Mouse (Mus musculus) heart, adult 8-10 months (tissue): Measurements from ENCODE around the gene Uchl3. TPM values are rescaled to one million over a fixed set of nuclear protein-coding genes. Genes with fewer than 3 reads are reported as not detected.

Source experiments
- DNase-seq: peaks from one replicate; pipeline ENCODE4 v3.0.0; 2022; ENCODE audit warnings: low spot score
- total RNA-seq, 4 experiments: library from RNA; stranded (reverse); gene quantifications; 2 replicates each; pipeline ENCODE4 v1.2.4; 2022

Uchl3 gene
- total RNA-seq, result 10 to 100 TPM; 40.0 to 47.3 (median 43.6) TPM

GRCm38 (mm10) chr14:101653581-101654525 lies at the start of gene Uchl3:
Gene Uchl3 (plus strand): TSS chr14:101653967.
- peak; percentile 96 for DNase-seq

GRCm38 (mm10) chr14:101605843-101606242 lies 47.9 kb upstream of the Uchl3 start:
- no peak for DNase-seq

DNA sequence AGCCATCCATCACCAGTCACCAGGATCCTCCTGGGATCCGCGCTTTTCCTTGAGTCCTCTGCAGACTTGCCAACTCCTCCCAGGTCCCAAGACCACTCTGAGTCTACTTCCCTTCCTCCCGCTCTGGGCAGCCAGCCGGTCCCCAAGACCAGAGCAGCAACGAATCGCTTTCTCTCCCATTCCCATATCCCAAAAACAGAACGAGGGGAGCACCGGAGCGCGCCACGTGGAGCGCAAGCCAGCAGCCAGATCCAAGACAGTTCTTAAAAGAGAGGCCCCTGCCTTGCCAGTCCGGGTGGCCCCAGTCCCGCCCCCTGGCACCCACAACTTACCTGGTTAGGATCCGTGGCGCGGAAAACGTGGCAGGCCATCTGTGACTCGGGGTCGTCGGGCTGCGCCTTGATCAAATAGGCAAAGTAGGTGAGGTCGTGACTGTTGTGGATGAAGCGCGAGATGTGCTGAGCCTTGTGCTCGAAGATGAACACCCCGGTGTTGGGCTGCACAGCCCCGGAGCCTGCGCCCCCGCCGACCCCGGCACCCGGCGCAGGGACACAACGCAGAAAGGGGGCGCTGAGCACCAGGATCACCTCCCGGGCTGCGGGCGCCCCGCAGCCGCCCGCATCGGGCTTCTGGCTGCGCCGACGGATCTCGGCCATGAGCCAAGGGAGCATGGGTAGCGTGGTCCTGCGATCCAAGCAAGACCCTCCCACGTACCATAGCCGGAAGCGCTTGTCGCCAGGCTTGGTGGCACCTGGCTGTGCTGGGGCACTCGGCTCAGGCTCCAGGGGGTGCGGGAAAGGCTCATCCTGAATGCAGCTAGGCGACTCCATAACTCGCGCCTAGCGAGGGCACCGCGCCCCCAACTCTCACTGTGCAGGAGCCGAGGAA lies 45.9 kb upstream of the Uchl3 start:
- DNase-seq, result peak; percentile 16

- DNase-seq, result peak; percentile 82
Measured at GRCm38 (mm10) chr14:101608519-101609368, 45.0 kb upstream of the Uchl3 start, which contains the start of gene Tbc1d4. Gene Tbc1d4 (minus strand): TSS chr14:101609191.

DNA sequence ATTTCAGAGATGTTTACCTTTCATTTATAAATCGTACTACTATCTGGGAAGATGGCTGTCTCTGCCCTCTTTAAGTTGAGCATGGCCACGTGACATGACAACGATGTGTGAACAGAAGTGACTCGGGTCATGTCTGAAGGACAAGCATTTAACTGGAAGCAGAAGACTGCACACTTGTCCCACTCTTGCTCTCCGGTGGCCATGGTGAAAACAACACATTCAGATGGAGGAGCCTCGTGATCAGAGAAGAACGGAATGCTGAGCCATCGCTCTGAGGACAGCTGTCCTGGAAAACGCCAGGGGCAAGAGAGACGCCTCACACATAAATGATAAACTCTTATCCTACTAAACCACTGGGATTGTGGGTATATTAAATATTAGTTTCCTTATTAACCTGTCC lies 43.1 kb upstream of the Uchl3 start:
- no peak for DNase-seq

- no peak for DNase-seq
Measured at GRCm38 (mm10) chr14:101613206-101613605, 40.6 kb upstream of the Uchl3 start.

GRCm38 (mm10) chr14:101616178-101616577 lies 37.6 kb upstream of the Uchl3 start:
- DNase-seq, result no peak

DNA sequence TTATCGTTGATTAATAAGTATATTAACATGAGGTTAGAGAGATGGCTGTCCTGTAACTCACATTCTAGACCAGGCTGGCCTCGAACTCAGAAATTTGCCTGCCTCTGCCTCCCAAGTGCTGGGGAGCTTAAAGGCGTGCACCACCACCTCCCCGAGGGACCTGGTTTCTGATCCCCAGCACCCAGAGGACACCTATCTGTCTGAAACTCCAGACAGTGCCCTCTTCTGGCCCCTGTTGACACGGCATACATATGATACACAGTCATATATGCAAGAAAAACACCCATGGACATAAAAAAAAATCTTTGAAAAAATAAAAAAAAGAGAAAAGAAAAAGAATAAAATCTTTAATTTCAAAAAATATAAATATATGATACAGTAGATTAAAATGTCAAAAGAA lies 36.1 kb upstream of the Uchl3 start:
- no peak for DNase-seq

DNA sequence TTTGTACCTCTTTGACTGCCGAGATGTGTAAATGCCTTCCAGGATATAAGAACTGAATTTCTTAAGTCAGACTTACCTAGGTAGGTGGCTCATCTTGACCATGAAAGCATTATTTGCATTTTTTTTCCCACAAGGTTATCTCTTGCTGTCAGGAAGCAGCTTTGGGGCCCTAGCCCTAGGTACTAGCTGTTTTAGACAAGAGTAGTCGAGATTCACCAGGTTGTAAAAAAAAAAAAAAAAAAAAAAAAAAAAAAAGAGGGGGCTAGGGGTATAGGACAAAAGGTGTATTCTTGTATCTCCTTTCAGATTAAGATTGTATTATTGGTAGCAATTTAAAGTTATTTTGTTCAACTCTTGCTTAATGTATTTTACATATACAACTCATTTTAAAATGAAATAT lies 23.2 kb upstream of the Uchl3 start:
- DNase-seq, result no peak

DNA sequence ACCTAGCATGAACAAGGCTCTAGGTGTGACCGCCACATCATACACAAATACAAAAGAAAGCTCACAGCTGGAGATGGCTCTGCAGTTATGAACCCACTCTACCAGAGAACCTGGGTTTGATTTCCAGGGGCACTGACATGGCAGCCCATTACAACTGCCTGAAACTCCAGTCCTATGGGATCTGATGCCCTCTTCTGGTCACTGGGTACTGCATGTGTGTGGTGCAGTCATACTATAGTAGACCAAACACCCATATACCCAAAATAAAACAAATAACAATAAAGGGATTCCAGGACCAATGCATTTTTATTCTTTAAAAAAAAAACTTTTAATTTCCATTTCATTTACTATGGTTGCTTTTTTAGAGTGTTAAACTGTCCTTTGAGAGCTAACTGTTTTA lies 18.0 kb upstream of the Uchl3 start:
- no peak for DNase-seq

DNA sequence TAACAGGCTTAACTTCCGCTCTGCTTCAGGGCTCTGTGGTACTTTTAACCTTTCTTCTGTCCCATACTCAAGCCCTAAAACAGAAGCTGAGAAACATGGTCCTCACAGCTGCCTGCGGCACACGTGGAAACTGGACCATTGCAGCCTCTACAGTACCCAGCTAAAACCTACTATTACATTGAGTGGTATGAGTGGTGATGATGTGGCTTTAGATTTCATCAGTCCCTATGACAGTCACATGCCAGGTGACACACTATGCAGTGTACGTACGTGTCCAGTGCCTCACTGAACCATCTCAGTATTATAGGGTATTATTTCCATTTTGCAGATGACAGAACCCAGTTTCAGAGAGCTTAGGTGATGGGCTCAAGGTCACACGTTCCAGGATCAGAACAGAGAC lies 16.4 kb upstream of the Uchl3 start:
- DNase-seq, result no peak

GRCm38 (mm10) chr14:101640153-101640843 lies 13.5 kb upstream of the Uchl3 start, which contains the start of gene Commd6:
Gene Commd6 (minus strand): TSS chr14:101640686.
- peak; percentile 95 for DNase-seq

GRCm38 (mm10) chr14:101644948-101645347 lies 8.8 kb upstream of the Uchl3 start:
- no peak for DNase-seq

DNA sequence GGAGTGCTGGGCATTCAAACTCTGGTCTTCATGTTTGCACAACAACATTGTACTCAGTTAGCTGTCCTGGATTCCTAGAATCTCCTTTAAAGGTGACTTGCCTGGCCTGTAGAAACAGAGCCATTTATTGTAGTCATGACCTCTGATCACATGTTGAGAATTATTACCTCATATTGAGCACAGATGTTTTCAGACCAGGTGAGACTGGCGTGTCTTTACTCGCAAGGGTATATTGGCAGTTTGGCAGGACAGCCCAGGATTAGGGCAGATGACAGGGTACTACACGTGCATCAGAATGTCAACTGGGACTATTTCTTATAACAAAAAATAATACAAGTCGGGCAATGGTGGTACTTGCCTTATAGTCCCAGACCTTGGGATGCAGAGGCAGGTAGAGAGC lies 3.2 kb upstream of the Uchl3 start:
- DNase-seq, result no peak

DNA sequence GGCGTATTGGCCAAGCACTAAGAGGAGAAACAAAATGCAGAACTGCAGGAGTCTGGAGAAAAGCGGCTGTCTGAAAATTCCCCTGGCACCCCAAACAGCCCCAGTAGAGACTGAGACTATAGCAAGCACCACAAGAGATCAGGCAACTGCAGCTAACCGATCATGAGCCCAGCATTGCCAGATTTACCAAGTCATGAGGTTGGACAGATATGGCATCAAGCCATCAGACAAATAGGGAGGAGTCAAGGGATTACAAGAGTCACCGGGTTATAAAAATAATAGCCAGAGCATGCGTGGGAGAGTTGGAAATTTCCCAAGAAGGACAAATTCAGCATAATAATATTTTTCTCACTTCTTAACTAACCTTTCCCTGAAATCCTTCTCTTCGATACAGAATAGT lies 1.2 kb upstream of the Uchl3 start:
- peak; percentile 22 for DNase-seq

GRCm38 (mm10) chr14:101654526-101654909 lies 751 bp downstream of the Uchl3 start:
- no peak for DNase-seq

DNA sequence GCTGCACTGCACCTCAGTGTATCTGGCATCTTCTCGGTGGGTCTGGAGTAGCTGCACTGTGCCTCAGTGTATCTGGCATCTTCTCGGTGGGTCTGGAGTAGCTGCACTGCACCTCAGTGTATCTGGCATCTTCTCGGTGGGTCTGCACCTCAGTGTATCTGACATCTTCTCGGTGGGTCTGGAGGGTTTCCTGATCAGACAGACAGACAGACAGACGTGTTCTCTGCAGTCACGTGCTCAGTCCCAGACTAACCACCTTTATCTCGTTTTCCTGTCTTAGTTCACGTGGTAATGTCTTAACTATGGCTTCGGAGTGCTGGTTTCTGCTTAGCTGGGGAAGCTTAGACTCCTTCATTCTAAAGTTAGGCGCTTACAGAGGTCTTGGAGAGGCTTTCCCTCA lies 2.5 kb downstream of the Uchl3 start:
- no peak for DNase-seq

- no peak for DNase-seq
Measured at GRCm38 (mm10) chr14:101661654-101662412, 8.1 kb downstream of the Uchl3 start.

DNA sequence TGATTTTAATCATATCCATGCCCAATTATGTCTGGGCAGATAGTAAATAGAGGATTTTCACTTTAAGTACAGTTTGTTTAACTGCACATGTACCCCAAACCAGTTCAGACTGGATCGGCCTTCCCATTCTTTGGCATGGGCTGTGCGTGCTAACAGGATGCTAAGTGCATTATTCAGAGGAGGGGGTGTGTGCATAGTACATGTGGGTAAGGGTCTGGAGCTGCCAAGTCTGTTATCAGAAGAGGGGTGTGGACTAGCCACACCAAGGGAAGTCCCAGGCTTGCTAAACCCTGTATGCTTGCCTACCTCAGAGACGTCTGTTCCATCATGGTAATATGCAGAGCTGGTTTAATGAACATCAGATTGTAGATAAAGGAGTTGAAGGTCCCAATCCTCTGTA lies 10.5 kb downstream of the Uchl3 start:
- no peak for DNase-seq

GRCm38 (mm10) chr14:101666056-101666455 lies 12.3 kb downstream of the Uchl3 start:
- DNase-seq, result no peak
